Mouse (Mus musculus) erythroblast, embryonic 14.5 days (primary cell): ENCODE data around the gene D630003M21Rik.

Experiments used
- GATA1 ChIP-seq: IDR thresholded peaks from 2 replicates; pipeline ENCODE4 v1.6.1; 2012; ENCODE audit warnings: low read length, inconsistent platforms, mixed read lengths
- TAL1 ChIP-seq: IDR thresholded peaks from 3 replicates; pipeline ENCODE4 v1.6.1; 2012; ENCODE audit warnings: low read length, inconsistent platforms, mixed read lengths

DNA sequence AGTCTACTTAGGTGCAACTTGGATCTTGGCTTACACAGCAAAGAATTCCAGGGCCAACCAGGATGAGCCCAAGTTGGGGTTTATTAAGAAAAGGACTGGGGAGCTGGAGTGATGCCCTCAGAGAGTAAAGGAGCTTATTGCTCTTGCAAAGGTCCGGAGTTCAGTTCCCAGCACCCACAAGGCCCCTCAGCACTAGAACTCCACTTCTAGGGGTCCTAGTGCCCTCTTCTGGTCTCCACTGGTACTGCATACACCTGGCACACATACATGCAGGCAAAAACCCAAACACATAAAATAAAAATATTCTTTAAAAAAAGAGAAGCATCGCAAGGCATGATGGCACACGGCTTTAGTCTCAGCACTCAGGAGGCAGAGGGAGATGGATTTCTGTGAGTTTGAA lies 77.9 kb downstream of the D630003M21Rik start:
- TF ChIP-seq TAL1 (no peak), GATA1 (no peak)
